Mouse (Mus musculus): ENCODE results near the gene Nrip1. TPM values are rescaled to one million over a fixed set of nuclear protein-coding genes. Genes with fewer than 3 reads are reported as not detected.

The Nrip1 gene
- polyA plus RNA-seq, 1 experiment from 2014 or later: 56.8 TPM

DNA sequence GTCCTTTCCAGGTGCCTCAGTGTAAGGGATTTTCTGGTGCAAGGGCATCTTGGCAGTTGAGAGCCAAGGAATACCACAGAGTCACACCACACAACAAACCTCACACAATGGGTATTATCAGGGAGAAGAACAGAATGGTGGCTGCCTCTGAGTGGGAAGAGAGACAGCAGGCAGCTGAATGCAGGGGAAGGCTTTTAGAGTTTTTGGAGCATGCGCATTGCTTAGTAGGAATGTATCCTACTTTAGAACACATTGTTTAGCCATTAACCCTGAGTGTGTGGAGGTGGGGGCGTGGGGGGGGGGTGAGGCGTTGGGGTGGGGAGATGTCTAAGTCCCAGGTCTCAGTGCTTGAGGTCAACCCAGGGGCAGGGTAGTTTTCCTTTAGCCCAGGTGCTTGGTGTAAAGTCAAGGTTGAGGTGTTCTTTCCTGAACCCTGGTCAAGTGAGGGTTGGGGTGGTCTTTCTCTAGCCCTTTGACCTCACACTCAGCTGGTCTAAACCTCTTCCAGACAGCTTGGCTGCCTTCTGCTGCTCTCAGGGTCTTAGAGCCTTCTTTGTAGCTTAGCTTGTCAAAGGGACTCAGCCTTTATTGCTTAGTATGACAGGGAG lies 28.8 kb downstream of the Nrip1 start:
- WGBS: 86% methylated on average over 3 of the region's 3 CpGs

DNA sequence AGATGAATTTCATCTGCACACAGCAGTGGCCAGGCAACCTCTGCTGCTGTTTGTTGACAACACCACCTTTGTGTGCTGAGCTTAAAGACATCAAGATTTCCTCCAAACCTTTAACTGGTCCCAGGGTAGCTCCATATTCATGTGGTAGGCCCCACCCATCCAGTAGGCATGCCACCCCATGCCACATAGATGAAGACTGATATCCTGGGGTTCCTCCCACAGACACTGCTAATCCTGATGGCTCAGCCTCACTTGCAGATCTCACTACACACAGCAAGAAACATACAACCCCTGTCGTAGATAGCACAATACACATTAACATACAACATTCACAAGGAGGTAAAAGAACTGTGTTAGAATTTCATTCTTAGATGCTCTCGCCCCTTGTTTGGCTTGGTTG lies 29.6 kb downstream of the Nrip1 start:
- 92% methylated on average over 2 of the region's 2 CpGs for whole genome bisulfite sequencing

More for the DNA sequence above, 28.8 kb downstream of the Nrip1 start:
- Histone ChIP-seq H3K27me3 (ENCODE audit: control insufficient read depth, insufficient read depth, low read length) (no peaks in the 10 kb centered on the region), H3K9me3 (ENCODE audit: control insufficient read depth, low read length) (peaks cover 4% of the 10 kb centered on the region; the same call in 1 of the 2 replicates), H3K4me1 (ENCODE audit: control insufficient read depth, insufficient read depth, low read length) (0 out of 2 replicates have a peak, but pooled peaks cover 1% of the 10 kb centered on the region), H3K36me3 (ENCODE audit: control insufficient read depth, insufficient read depth, low read length) (peaks cover 7% of the 10 kb centered on the region; the same call in 1 of the 2 replicates), H3K27ac (ENCODE audit: low read depth, low read length) (no peak overlapping the region), H3K4me2 (replicated peaks; ENCODE audit: low read depth, low read length) (no peak overlapping the region), H3K4me3 (ENCODE audit: low read length) (no peak overlapping the region), H3K9ac (ENCODE audit: low read depth, low read length) (no peak overlapping the region)
- no peak for ATAC-seq (ENCODE audit: low FRiP score, low TSS enrichment)

GRCm38 (mm10) chr16:76341636-76342035 lies 32.0 kb downstream of the Nrip1 start:
- Histone ChIP-seq H3K27me3 (ENCODE audit: control insufficient read depth, insufficient read depth, low read length) (no peaks in the 10 kb centered on the region), H3K4me1 (ENCODE audit: control insufficient read depth, insufficient read depth, low read length) (0 out of 2 replicates have a peak, but pooled peaks cover 2% of the 10 kb centered on the region), H3K9me3 (ENCODE audit: control insufficient read depth, low read length) (peaks cover 4% of the 10 kb centered on the region; the same call in 1 of the 2 replicates), H3K4me3 (ENCODE audit: low read length) (no peak overlapping the region), H3K9ac (ENCODE audit: low read depth, low read length) (no peak overlapping the region), H3K27ac (ENCODE audit: low read depth, low read length) (no peak overlapping the region), H3K36me3 (ENCODE audit: control insufficient read depth, insufficient read depth, low read length) (0 out of 2 replicates have a peak, but pooled peaks cover 5% of the 10 kb centered on the region), H3K4me2 (replicated peaks; ENCODE audit: low read depth, low read length) (no peak overlapping the region)
- 78% methylated on average over 8 of the region's 8 CpGs for WGBS
- ATAC-seq (ENCODE audit: low FRiP score, low TSS enrichment): no peak

More for the DNA sequence above, 29.6 kb downstream of the Nrip1 start:
- Histone ChIP-seq H3K27me3 (ENCODE audit: control insufficient read depth, insufficient read depth, low read length) (no peaks in the 10 kb centered on the region), H3K9me3 (ENCODE audit: control insufficient read depth, low read length) (peaks cover 4% of the 10 kb centered on the region; the same call in 1 of the 2 replicates), H3K36me3 (ENCODE audit: control insufficient read depth, insufficient read depth, low read length) (peaks cover 4% of the 10 kb centered on the region; the same call in 1 of the 2 replicates), H3K4me3 (ENCODE audit: low read length) (no peak overlapping the region), H3K4me2 (replicated peaks; ENCODE audit: low read depth, low read length) (no peak overlapping the region), H3K9ac (ENCODE audit: low read depth, low read length) (no peak overlapping the region), H3K4me1 (ENCODE audit: control insufficient read depth, insufficient read depth, low read length) (0 out of 2 replicates have a peak, but pooled peaks cover 2% of the 10 kb centered on the region), H3K27ac (ENCODE audit: low read depth, low read length) (no peak overlapping the region)
- no peak for ATAC-seq (ENCODE audit: low FRiP score, low TSS enrichment)

DNA sequence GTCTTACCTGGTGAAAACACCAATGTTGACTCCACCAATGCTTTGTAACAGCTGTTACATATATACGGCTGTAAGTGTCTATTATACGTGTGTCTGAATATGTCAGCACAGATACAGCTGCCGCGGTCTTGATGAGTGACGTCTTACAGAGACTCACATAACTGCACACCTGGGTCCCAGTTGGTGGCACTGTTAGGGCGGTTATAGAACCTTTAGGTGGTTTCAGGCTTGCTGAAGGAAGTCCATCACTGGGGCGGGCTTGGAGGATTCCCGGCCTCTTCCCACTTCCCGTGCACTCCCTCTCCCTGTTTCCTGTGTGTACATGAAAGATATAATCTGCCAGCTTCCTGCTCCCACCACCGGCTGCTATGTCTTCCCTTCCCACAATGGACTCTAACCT lies 34.4 kb downstream of the Nrip1 start:
- 0 out of 2 replicates have a peak, but pooled peaks cover 5% of the 10 kb centered on the region for H3K36me3 ChIP-seq (ENCODE audit: control insufficient read depth, insufficient read depth, low read length)
- no peaks in the 10 kb centered on the region for H3K27me3 ChIP-seq (ENCODE audit: control insufficient read depth, insufficient read depth, low read length)
- H3K4me1 ChIP-seq (ENCODE audit: control insufficient read depth, insufficient read depth, low read length): 0 out of 2 replicates have a peak, but pooled peaks cover 2% of the 10 kb centered on the region
- no peak overlapping the region for H3K4me3 ChIP-seq (ENCODE audit: low read length)
- H3K27ac ChIP-seq (ENCODE audit: low read depth, low read length): no peak overlapping the region
- no peak overlapping the region for H3K4me2 ChIP-seq (replicated peaks; ENCODE audit: low read depth, low read length)
- H3K9ac ChIP-seq (ENCODE audit: low read depth, low read length): no peak overlapping the region
- peaks cover 4% of the 10 kb centered on the region; the same call in 1 of the 2 replicates for H3K9me3 ChIP-seq (ENCODE audit: control insufficient read depth, low read length)
- WGBS: 86% methylated on average over 10 of the region's 10 CpGs
- ATAC-seq (ENCODE audit: low FRiP score, low TSS enrichment): no peak

DNA sequence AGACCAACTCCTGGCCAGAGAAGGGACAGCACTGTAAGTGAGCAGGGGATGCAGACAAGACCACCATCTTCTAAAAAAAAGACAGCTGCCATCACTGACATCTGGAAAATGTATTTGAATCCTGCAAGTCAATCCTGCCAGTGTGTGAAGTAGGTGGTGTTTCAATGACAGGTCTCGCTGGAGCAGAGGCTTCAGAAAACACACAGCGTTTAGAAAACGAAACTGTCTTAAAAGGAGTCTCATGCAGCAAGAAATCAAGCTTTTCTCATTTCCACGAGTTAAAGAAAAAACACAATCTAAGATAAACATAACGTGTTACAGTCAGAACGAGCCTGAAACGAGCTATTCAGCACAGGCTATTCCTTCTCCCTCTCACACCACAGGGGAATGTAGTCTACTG lies 36.3 kb downstream of the Nrip1 start:
- 85% methylated on average over 7 of the region's 7 CpGs for WGBS
- ATAC-seq (ENCODE audit: low FRiP score, low TSS enrichment): no peak
- Histone ChIP-seq H3K36me3 (ENCODE audit: control insufficient read depth, insufficient read depth, low read length) (0 out of 2 replicates have a peak, but pooled peaks cover 5% of the 10 kb centered on the region), H3K9ac (ENCODE audit: low read depth, low read length) (no peak overlapping the region), H3K4me1 (ENCODE audit: control insufficient read depth, insufficient read depth, low read length) (peaks cover 10% of the 10 kb centered on the region), H3K9me3 (ENCODE audit: control insufficient read depth, low read length) (no peaks in the 10 kb centered on the region), H3K27ac (ENCODE audit: low read depth, low read length) (no peak overlapping the region), H3K27me3 (ENCODE audit: control insufficient read depth, insufficient read depth, low read length) (no peaks in the 10 kb centered on the region), H3K4me2 (replicated peaks; ENCODE audit: low read depth, low read length) (no peak overlapping the region), H3K4me3 (ENCODE audit: low read length) (no peak overlapping the region)

DNA sequence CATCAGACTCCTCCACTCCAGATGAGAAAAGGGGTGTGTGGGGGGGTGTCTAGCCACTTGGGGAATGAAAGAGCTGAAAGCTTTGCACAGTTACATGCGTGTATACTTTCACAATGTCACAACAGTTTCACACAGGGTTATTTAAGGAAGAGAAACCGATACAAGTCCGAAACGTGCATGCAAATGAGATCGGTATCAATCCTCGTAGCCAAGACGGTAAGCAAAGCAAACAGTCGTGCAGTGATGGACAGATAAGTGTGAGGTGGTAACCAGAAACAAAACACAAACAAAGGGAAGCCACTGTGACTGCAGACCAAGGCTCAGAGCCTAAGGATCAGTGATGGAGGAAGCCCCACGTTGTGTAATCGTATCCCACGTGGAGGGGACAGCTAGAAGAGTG lies 36.7 kb downstream of the Nrip1 start:
- 73% methylated on average over 11 of the region's 11 CpGs for WGBS
- ATAC-seq (ENCODE audit: low FRiP score, low TSS enrichment): no peak

DNA sequence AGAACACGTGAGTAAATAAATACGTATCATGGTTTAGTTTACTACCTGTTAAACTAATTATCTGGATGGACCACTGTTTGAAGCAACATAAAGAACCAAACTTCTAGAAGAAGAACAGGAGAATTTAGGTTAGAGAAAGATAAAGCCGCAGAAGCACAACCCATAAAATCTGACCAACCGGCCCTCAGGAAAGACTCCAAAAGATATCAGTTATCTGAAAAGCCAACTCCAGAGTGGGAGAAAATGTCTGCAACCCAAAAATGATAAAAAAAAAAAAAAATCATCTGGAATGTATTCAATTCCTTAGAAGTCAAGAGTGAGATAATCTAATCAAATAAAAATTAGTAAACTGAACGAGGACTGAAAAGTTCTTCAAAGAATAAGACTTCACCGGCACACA lies 37.7 kb downstream of the Nrip1 start:
- 93% methylated on average over 6 of the region's 6 CpGs for WGBS

More for the DNA sequence above, 36.7 kb downstream of the Nrip1 start:
- Histone ChIP-seq H3K4me3 (ENCODE audit: low read length) (no peak overlapping the region), H3K36me3 (ENCODE audit: control insufficient read depth, insufficient read depth, low read length) (0 out of 2 replicates have a peak, but pooled peaks cover 5% of the 10 kb centered on the region), H3K9me3 (ENCODE audit: control insufficient read depth, low read length) (no peaks in the 10 kb centered on the region), H3K4me1 (ENCODE audit: control insufficient read depth, insufficient read depth, low read length) (peaks cover 14% of the 10 kb centered on the region), H3K27ac (ENCODE audit: low read depth, low read length) (no peak overlapping the region), H3K9ac (ENCODE audit: low read depth, low read length) (no peak overlapping the region), H3K4me2 (replicated peaks; ENCODE audit: low read depth, low read length) (no peak overlapping the region), H3K27me3 (ENCODE audit: control insufficient read depth, insufficient read depth, low read length) (no peaks in the 10 kb centered on the region)

DNA sequence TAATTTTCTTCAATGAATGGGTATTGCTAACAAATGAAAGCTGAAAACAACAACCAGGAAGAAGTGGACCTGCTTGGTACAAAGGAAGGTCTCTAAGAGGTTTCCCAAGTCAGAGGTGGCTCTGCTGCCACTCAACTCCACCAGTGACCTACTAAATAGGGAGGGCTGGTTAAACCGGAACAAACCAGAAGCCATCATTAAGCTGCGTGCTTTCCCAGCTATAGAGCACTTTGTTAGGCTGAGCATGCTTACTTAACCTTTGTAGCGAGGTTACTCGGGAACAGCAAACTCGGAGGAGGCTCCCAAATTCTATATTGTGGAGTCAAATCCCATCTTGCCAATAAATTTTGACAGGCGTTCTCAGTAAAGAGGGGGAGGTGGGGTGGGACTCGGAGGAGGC lies 41.5 kb downstream of the Nrip1 start:
- Histone ChIP-seq H3K4me1 (ENCODE audit: control insufficient read depth, insufficient read depth, low read length) (peaks cover 12% of the 10 kb centered on the region), H3K36me3 (ENCODE audit: control insufficient read depth, insufficient read depth, low read length) (0 out of 2 replicates have a peak, but pooled peaks cover 3% of the 10 kb centered on the region), H3K27ac (ENCODE audit: low read depth, low read length) (0 out of 2 replicates have a peak overlapping the region, but pooled peaks have one; percentile 6), H3K4me3 (ENCODE audit: low read length) (no peak overlapping the region), H3K9me3 (ENCODE audit: control insufficient read depth, low read length) (no peaks in the 10 kb centered on the region), H3K27me3 (ENCODE audit: control insufficient read depth, insufficient read depth, low read length) (no peaks in the 10 kb centered on the region), H3K4me2 (replicated peaks; ENCODE audit: low read depth, low read length) (no peak overlapping the region), H3K9ac (ENCODE audit: low read depth, low read length) (no peak overlapping the region)
- 10% methylated on average over 7 of the region's 7 CpGs for WGBS
- peak; percentile 82 for ATAC-seq (ENCODE audit: low FRiP score, low TSS enrichment)

More for the DNA sequence above, 37.7 kb downstream of the Nrip1 start:
- H3K27ac ChIP-seq (ENCODE audit: low read depth, low read length): no peak overlapping the region
- no peak overlapping the region for H3K9ac ChIP-seq (ENCODE audit: low read depth, low read length)
- no peak overlapping the region for H3K4me2 ChIP-seq (replicated peaks; ENCODE audit: low read depth, low read length)
- no peak for ATAC-seq (ENCODE audit: low FRiP score, low TSS enrichment)
- no peak overlapping the region for H3K4me3 ChIP-seq (ENCODE audit: low read length)
- 0 out of 2 replicates have a peak, but pooled peaks cover 5% of the 10 kb centered on the region for H3K36me3 ChIP-seq (ENCODE audit: control insufficient read depth, insufficient read depth, low read length)
- H3K27me3 ChIP-seq (ENCODE audit: control insufficient read depth, insufficient read depth, low read length): no peaks in the 10 kb centered on the region
- no peaks in the 10 kb centered on the region for H3K9me3 ChIP-seq (ENCODE audit: control insufficient read depth, low read length)
- peaks cover 14% of the 10 kb centered on the region for H3K4me1 ChIP-seq (ENCODE audit: control insufficient read depth, insufficient read depth, low read length)

DNA sequence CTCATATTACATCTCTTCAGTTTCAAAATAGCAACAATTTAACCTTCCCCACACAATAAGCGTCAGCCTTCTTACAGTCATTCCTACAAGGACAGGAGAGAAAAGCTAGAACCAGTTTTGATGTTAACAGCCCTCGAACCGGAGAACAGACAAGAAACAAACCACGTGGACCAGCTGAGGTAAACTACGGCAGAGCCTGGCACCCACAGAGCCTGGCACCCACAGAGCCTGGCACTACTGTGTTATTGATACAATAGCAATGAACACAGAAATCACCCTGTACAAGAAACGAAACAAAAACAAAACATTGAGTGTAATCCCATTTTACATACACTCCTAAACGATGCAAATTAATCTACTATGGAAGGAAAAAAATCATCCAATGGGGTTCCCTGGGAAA lies 42.4 kb downstream of the Nrip1 start:
- Histone ChIP-seq H3K27ac (ENCODE audit: low read depth, low read length) (no peak overlapping the region), H3K4me3 (ENCODE audit: low read length) (no peak overlapping the region), H3K9ac (ENCODE audit: low read depth, low read length) (no peak overlapping the region), H3K4me1 (ENCODE audit: control insufficient read depth, insufficient read depth, low read length) (peaks cover 12% of the 10 kb centered on the region), H3K27me3 (ENCODE audit: control insufficient read depth, insufficient read depth, low read length) (no peaks in the 10 kb centered on the region), H3K4me2 (replicated peaks; ENCODE audit: low read depth, low read length) (no peak overlapping the region), H3K9me3 (ENCODE audit: control insufficient read depth, low read length) (no peaks in the 10 kb centered on the region), H3K36me3 (ENCODE audit: control insufficient read depth, insufficient read depth, low read length) (no peaks in the 10 kb centered on the region)
- ATAC-seq (ENCODE audit: low FRiP score, low TSS enrichment): no peak
- WGBS: 89% methylated on average over 7 of the region's 7 CpGs
